ENCODE assay signal across 27 mouse cellular contexts in the genomic region with DNA sequence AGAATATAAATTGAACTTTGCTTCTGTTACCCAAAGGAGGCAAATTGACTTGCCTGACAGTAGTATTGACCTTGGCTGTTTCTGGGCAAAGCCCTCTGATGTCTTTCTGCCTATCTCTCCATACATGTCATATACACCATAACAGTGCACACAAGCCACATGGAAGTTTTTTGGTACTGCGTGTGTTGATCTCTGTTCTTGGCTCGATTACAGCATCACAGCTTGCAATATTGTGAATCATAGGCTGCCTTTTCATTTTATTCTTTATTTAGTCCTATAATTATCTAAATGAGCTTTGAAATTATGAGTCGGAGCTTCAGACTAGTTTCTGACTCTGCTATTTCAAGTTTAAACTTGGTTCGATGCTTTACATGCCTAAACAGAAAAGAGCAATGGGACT. TPM values are rescaled to one million over a fixed set of nuclear protein-coding genes. Genes with fewer than 3 reads are reported as not detected.
DNase-seq lines count a peak whose midpoint lies in the region; ATAC-seq and TF ChIP-seq lines count a peak whose summit lies in the region.
"Had no signal": no experiment of that assay in that cellular context is flagged by ENCODE, and none has a peak within 500 bp of the region (broad histone marks: within the 10 kb centered on the region; RNA-seq: fewer than 3 reads in every experiment).

No protein-coding gene starts in this region.

- no peak for DNase-seq in frontal cortex, postnatal 14 days (ENCODE audit: low spot score in 2 of 2)
- DNase-seq in brain, embryonic 14.5 days (ENCODE audit: low read depth) = peak; percentile 51
- DNase-seq in layer of hippocampus, adult 8-10 months (ENCODE audit: low spot score in 2 of 2) = peak; percentile 38 to 52
- DNase-seq in kidney, adult 18-20 months = no peak
- DNase-seq: adrenal gland, adult 2 months; adrenal gland, postnatal 36 days; B cell, adult 2 months; cerebellum, adult 8-10 months; cerebellum, postnatal 25 days; gastrocnemius, postnatal 14 days; kidney, adult 9 months; kidney, postnatal 10 days; liver, embryonic 13.5 days; lung, adult 18-20 months; lung, postnatal 4 days; thymus, postnatal 4 days had no signal

- TF ChIP-seq CTCF in brain, embryonic 14.5 days (IDR thresholded peaks at IDR 0.05; ENCODE audit: borderline replicate concordance, extremely low read depth, insufficient read depth, insufficient read length) = no peak

- peak; percentile 81 for ATAC-seq in frontal cortex, adult (ENCODE audit: low TSS enrichment)
- ATAC-seq in megakaryocyte, adult 5-6 weeks (ENCODE audit: poor library complexity, severe bottlenecking) = no peak
- ATAC-seq: activated CD4-positive, CD25-positive, alpha-beta regulatory T cell, adult 4 months; hindbrain, postnatal 0 days; intestine, embryonic 15.5 days; lung, postnatal 0 days; midbrain, embryonic 13.5 days had no signal

- no peak for TF ChIP-seq POLR2A in brain, embryonic 14.5 days (IDR thresholded peaks at IDR 0.05; ENCODE audit: borderline replicate concordance, extremely low read depth, insufficient read depth, insufficient read length, poor library complexity, severe bottlenecking)

RNA-seq across cellular contexts. Expression of a gene that starts 10.5 kb away (rescaled TPM):
- 11.8 and 13.2 TPM in 2 replicates for polyA plus RNA-seq in brain, embryonic 14.5 days (2012; rRNA removed)
- total RNA-seq in layer of hippocampus, adult 8-10 months (2022) = 10 to 100 TPM; 29.5 to 51.3 (median 37.4) TPM
- total RNA-seq in megakaryocyte, adult 5-6 weeks (2015) = not detected in 2 replicates
- total RNA-seq in megakaryocyte, adult 5-6 weeks (2017) = not detected in 2 replicates
- total RNA-seq: granulocyte monocyte progenitor cell, adult 5-6 weeks; heart, postnatal 25 days; megakaryocyte-erythroid progenitor cell, adult 5-6 weeks had no signal
- polyA plus RNA-seq: adrenal gland, adult 2 months; lung, postnatal 0 days; thymus, postnatal 0 days had no signal

Comparison
In these comparisons a context has a peak if more than half of its experiments do, and no peak if none do; other contexts are left out.
1. DNase-seq: peak in brain, embryonic 14.5 days (single experiment) and layer of hippocampus, adult 8-10 months (2 of 2); none in frontal cortex, postnatal 14 days (0 of 2) and kidney, adult 18-20 months (single experiment).
2. RNA of a gene that starts 10.5 kb away (total RNA-seq): 29.5 to 51.3 TPM in layer of hippocampus, adult 8-10 months; not detected in megakaryocyte, adult 5-6 weeks; every median in the first group is over 10 times any median in the second.